Mouse (Mus musculus): ENCODE results near the gene Noc2l. TPM values are rescaled to one million over a fixed set of nuclear protein-coding genes. Genes with fewer than 3 reads are reported as not detected.

Noc2l gene
- polyA plus RNA-seq, 1 experiment from 2014 or later, result 49.5 TPM

GRCm38 (mm10) chr4:156254361-156255077, 18.7 kb downstream of the Noc2l start:
- Histone ChIP-seq H3K4me2 (replicated peaks) (peak overlapping the region; percentile 45), H3K4me1 (replicated peaks; ENCODE audit: control insufficient read depth, insufficient read depth, low read length) (peaks cover 22% of the 10 kb centered on the region; the same call in 1 of the 2 replicates), H3K27me3 (ENCODE audit: control insufficient read depth, insufficient read depth, low read length) (peaks cover 14% of the 10 kb centered on the region), H3K4me3 (replicated peaks; ENCODE audit: low read length) (peak overlapping the region; percentile 23), H3K9me3 (ENCODE audit: control insufficient read depth, low read length) (no peaks in the 10 kb centered on the region), H3K36me3 (replicated peaks; ENCODE audit: control insufficient read depth, insufficient read depth) (0 out of 2 replicates have a peak, but pooled peaks cover under 1% of the 10 kb centered on the region), H3K9ac (peak overlapping the region; percentile 36; the same call in 1 of the 2 replicates), H3K27ac (no peak overlapping the region)
- WGBS, result 1% methylated on average over 30 of the region's 30 CpGs
- DNase-seq (ENCODE audit: low spot score) (no peak), ATAC-seq (ENCODE audit: low FRiP score) (peak; percentile 71)

- no peak for DNase-seq (ENCODE audit: low spot score)
- Histone ChIP-seq H3K4me1 (replicated peaks; ENCODE audit: control insufficient read depth, insufficient read depth, low read length) (peaks cover 18% of the 10 kb centered on the region; the same call in 1 of the 2 replicates), H3K4me3 (replicated peaks; ENCODE audit: low read length) (peak within 1 kb of the TSS; percentile 23), H3K27me3 (ENCODE audit: control insufficient read depth, insufficient read depth, low read length) (peaks cover 14% of the 10 kb centered on the region), H3K4me2 (replicated peaks) (peak within 1 kb of the TSS; percentile 45), H3K36me3 (replicated peaks; ENCODE audit: control insufficient read depth, insufficient read depth) (no peaks in the 10 kb centered on the region), H3K27ac (no peak within 1 kb of the TSS), H3K9me3 (ENCODE audit: control insufficient read depth, low read length) (no peaks in the 10 kb centered on the region), H3K9ac (no peak within 1 kb of the TSS)
- peak; percentile 35; the same call in 1 of the 2 replicates for ATAC-seq (ENCODE audit: low FRiP score)
- WGBS, result 5% methylated on average over 26 of the region's 26 CpGs
These were observed 19.4 kb downstream of the Noc2l start, which contains the start of gene Samd11 for GRCm38 (mm10) chr4:156255078-156255839. Gene Samd11, minus strand, starts transcription at chr4:156255657.

Small RNAs within 50 kb of the gene (microRNA-seq; reads per million reads assigned to microRNA genes)
- 2.7 reads per million, percentile 10 among the genes with 10 or more reads in this experiment for gene Mir7658

Other genes with a start within 250 kb of the Noc2l start
- gene B3galt6, start 243.4 kb upstream of the Noc2l start, polyA plus RNA-seq (2014; fragmentation: Nextera tagmentation; extraction: Ambion mirVana), result 38.4 and 38.8 TPM in 2 replicates
- 112 and 114 TPM in 2 replicates for gene Sdf4, start 243.1 kb upstream of the Noc2l start, polyA plus RNA-seq (2014; fragmentation: Nextera tagmentation; extraction: Ambion mirVana)
- gene Tnfrsf4, start 222.2 kb upstream of the Noc2l start, polyA plus RNA-seq (2014; fragmentation: Nextera tagmentation; extraction: Ambion mirVana), result 0.79 TPM in 1 of 2 replicates, not detected in the other
- 1.9 and 2.3 TPM in 2 replicates for gene Tnfrsf18, start 209.8 kb upstream of the Noc2l start, polyA plus RNA-seq (2014; fragmentation: Nextera tagmentation; extraction: Ambion mirVana)
- 0.11 TPM in 1 of 2 replicates, not detected in the other for gene Ttll10, start 176.6 kb upstream of the Noc2l start, polyA plus RNA-seq (2014; fragmentation: Nextera tagmentation; extraction: Ambion mirVana)
- gene 9430015G10Rik, start 126.0 kb upstream of the Noc2l start, polyA plus RNA-seq (2014; fragmentation: Nextera tagmentation; extraction: Ambion mirVana), result 29.1 and 30.5 TPM in 2 replicates
- gene Rnf223, start 105.5 kb upstream of the Noc2l start, polyA plus RNA-seq (2014; fragmentation: Nextera tagmentation; extraction: Ambion mirVana), result 0.59 and 0.81 TPM in 2 replicates
- 121 and 127 TPM in 2 replicates for gene Agrn, start 38.5 kb upstream of the Noc2l start, polyA plus RNA-seq (2014; fragmentation: Nextera tagmentation; extraction: Ambion mirVana)
- 0.87 and 0.90 TPM in 2 replicates for gene Isg15, start 35.2 kb upstream of the Noc2l start, polyA plus RNA-seq (2014; fragmentation: Nextera tagmentation; extraction: Ambion mirVana)
- gene AW011738, start 32.7 kb upstream of the Noc2l start, polyA plus RNA-seq (2014; fragmentation: Nextera tagmentation; extraction: Ambion mirVana), result 0.68 and 1.2 TPM in 2 replicates
- gene Perm1, start 20.1 kb upstream of the Noc2l start, polyA plus RNA-seq (2014; fragmentation: Nextera tagmentation; extraction: Ambion mirVana), result 1.9 and 2.2 TPM in 2 replicates
- gene Plekhn1, start 1.2 kb upstream of the Noc2l start, polyA plus RNA-seq (2014; fragmentation: Nextera tagmentation; extraction: Ambion mirVana), result 28.6 and 28.7 TPM in 2 replicates
- gene Samd11, start 19.6 kb downstream of the Noc2l start, polyA plus RNA-seq (2014; fragmentation: Nextera tagmentation; extraction: Ambion mirVana), result 1.8 and 2.2 TPM in 2 replicates
- not detected in 2 replicates for gene Vmn2r-ps159, start 95.1 kb downstream of the Noc2l start, polyA plus RNA-seq (2014; fragmentation: Nextera tagmentation; extraction: Ambion mirVana)